Mouse (Mus musculus) forebrain, embryonic 11.5 days (tissue): ENCODE data around the gene Eif2s1. TPM values are rescaled to one million over a fixed set of nuclear protein-coding genes. Genes with fewer than 3 reads are reported as not detected.

ENCODE experiments used
- ATAC-seq: fragments of 200-750 bp; cut with Nextera tagmentation; replicated peaks from 2 replicates; pipeline ENCODE4 v1.8.0; 2017; ENCODE audit warnings: moderate TSS enrichment; ENCODE audit not compliant: low FRiP score
- DNase-seq: peaks from one replicate; pipeline ENCODE4 v3.0.0-alpha.2; 2017; ENCODE audit warnings: low spot score
- H3K27ac ChIP-seq: fragments of 300-500 bp; sonication (generic); 2 replicates; pipeline ENCODE4 v1.5.1; 2014; ENCODE audit warnings: low read depth, low read length
- H3K27me3 ChIP-seq: fragments of 300-500 bp; sonication (generic); 2 replicates; pipeline ENCODE4 v1.6.1; 2014; ENCODE audit warnings: mild to moderate bottlenecking, low read length, mixed read lengths; ENCODE audit not compliant: control insufficient read depth, insufficient read depth
- H3K36me3 ChIP-seq: fragments of 300-500 bp; sonication (generic); 2 replicates; pipeline ENCODE4 v1.6.1; 2014; ENCODE audit warnings: mild to moderate bottlenecking, low read length, moderate library complexity, mixed read lengths; ENCODE audit not compliant: control insufficient read depth, insufficient read depth
- H3K4me1 ChIP-seq: fragments of 300-500 bp; sonication (generic); replicated peaks from 2 replicates; pipeline ENCODE4 v1.6.1; 2014; ENCODE audit warnings: low read length, mixed read lengths; ENCODE audit not compliant: control insufficient read depth, insufficient read depth
- H3K4me2 ChIP-seq: fragments of 300-500 bp; sonication (generic); 2 replicates; pipeline ENCODE4 v1.6.1; 2014; ENCODE audit warnings: low read depth, mild to moderate bottlenecking, low read length, moderate library complexity, mixed read lengths; ENCODE audit not compliant: severe bottlenecking
- H3K4me3 ChIP-seq: fragments of 300-500 bp; sonication (generic); 2 replicates; pipeline ENCODE4 v1.5.1; 2014; ENCODE audit warnings: low read depth, low read length
- H3K9ac ChIP-seq: fragments of 300-500 bp; sonication (generic); 2 replicates; pipeline ENCODE4 v1.6.1; 2014; ENCODE audit warnings: low read length
- H3K9me3 ChIP-seq: fragments of 300-500 bp; sonication (generic); 2 replicates; pipeline ENCODE4 v1.6.1; 2016; ENCODE audit warnings: low read length, mixed read lengths; ENCODE audit not compliant: control insufficient read depth
- WGBS: fragments of 180-500 bp; shearing (Covaris S2); extraction: QIAGEN DNeasy Blood & Tissue Kit; methylation state at CpG from one replicate; pipeline ENCODE4 v1.1.7; 2014; 5-methylcytosine and 5-hydroxymethylcytosine counted together
- polyA plus RNA-seq: library from polyadenylated mRNA; unstranded; fragments of >200 nt; fragmentation: Nextera tagmentation; extraction: Ambion mirVana; gene quantifications from 2 replicates; pipeline ENCODE4 v1.2.1, GENCODE M21; 2014

The Eif2s1 gene
- polyA plus RNA-seq, 1 experiment from 2014 or later, result 249 TPM

DNA sequence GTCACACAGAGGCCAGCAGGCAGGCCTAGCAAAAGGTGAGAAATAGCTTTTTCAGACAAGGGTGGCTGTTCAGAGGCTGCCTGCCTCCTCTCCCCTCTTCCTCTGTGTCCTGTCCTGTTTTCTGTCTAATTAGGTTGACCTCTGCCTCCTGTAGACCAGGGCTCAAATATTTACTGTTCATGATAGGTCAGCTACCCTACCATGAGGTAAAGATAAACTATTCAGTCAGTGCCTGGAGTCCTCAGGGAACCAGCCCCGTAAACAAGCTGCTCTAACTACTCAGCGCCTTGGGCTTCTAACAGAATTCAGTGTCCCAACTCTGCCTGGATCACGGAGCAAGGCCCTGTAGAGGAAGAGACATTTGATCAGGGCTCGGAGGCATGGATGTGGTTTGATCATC lies 74.9 kb downstream of the Eif2s1 start:
- ATAC-seq, result no peak
- Histone ChIP-seq H3K4me2 (no peak overlapping the region), H3K4me1 (no peaks in the 10 kb centered on the region), H3K27me3 (no peaks in the 10 kb centered on the region), H3K9ac (no peak overlapping the region), H3K9me3 (no peaks in the 10 kb centered on the region), H3K27ac (no peak overlapping the region), H3K36me3 (no peaks in the 10 kb centered on the region), H3K4me3 (no peak overlapping the region)
- DNase-seq, result no peak
- WGBS, result 77% methylated on average over 4 of the region's 4 CpGs

Other genes starting within 250 kb of the Eif2s1 start
- gene Fam71d, start 170.3 kb upstream of the Eif2s1 start, polyA plus RNA-seq, result 0.16 TPM in 1 of 2 replicates, not detected in the other
- gene Mpp5, start 112.9 kb upstream of the Eif2s1 start, polyA plus RNA-seq, result 20.4 and 26.5 TPM in 2 replicates
- gene Atp6v1d, start 181 bp upstream of the Eif2s1 start, polyA plus RNA-seq, result 79.6 and 99.2 TPM in 2 replicates
- 3.0 and 3.5 TPM in 2 replicates for gene Plek2, start 45.1 kb downstream of the Eif2s1 start, polyA plus RNA-seq
- gene Tmem229b, start 145.8 kb downstream of the Eif2s1 start, polyA plus RNA-seq, result 7.3 and 7.9 TPM in 2 replicates
- gene Plekhh1, start 167.3 kb downstream of the Eif2s1 start, polyA plus RNA-seq, result 6.9 and 8.4 TPM in 2 replicates
- gene Pigh, start 227.8 kb downstream of the Eif2s1 start, polyA plus RNA-seq, result 29.9 and 30.0 TPM in 2 replicates